In the genomic region with DNA sequence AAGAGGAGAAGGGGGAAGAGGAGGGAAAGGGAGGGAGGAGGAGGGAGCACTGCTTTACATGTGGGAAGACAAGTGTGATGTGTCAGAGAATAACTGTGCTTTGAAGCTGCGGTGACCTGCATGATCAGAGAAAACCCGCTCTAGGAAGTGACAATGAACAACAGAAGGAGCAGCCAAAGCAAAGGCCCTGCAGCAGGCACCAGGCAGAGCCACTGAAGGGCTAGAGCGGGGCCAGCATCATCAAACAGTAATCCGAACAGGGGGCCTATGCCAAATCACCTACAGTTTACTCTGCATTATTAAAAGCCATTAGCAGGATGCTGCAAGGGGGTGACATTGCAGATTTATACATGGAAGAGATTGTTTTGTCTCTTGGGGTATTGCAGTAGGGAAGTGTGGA, we compare ENCODE assay signal across 15 mouse cellular contexts.
"Had no signal": no experiment of that assay in that cellular context is flagged by ENCODE, and none has a peak within 500 bp of the region (broad histone marks: within the 10 kb centered on the region; RNA-seq: fewer than 3 reads in every experiment).

No protein-coding gene starts in this region.

- DNase-seq: retina, postnatal 1 day; right cerebral cortex, adult 18-20 months; right cerebral cortex, postnatal 14 days; right cerebral cortex, postnatal 25 days; right cerebral cortex, postnatal 4 days; spleen, adult 18-20 months; thymus, adult 18-20 months; thymus, adult 2 months; thymus, postnatal 14 days; thymus, postnatal 4 days had no signal

- H3K4me2 ChIP-seq: neural tube, embryonic 12.5 days; neural tube, embryonic 13.5 days; neural tube, embryonic 15.5 days; stomach, embryonic 15.5 days had no signal

- H3K4me1 ChIP-seq: neural tube, embryonic 12.5 days; neural tube, embryonic 13.5 days; neural tube, embryonic 15.5 days; stomach, embryonic 15.5 days had no signal

- H3K4me3 ChIP-seq: neural tube, embryonic 12.5 days; neural tube, embryonic 13.5 days; neural tube, embryonic 15.5 days; stomach, embryonic 15.5 days had no signal

- H3K36me3 ChIP-seq: neural tube, embryonic 12.5 days; neural tube, embryonic 13.5 days; neural tube, embryonic 15.5 days; stomach, embryonic 15.5 days had no signal

- H3K9ac ChIP-seq: neural tube, embryonic 12.5 days; neural tube, embryonic 13.5 days; neural tube, embryonic 15.5 days; stomach, embryonic 15.5 days had no signal

- H3K27me3 ChIP-seq: neural tube, embryonic 12.5 days; neural tube, embryonic 13.5 days; neural tube, embryonic 15.5 days; stomach, embryonic 15.5 days had no signal

- H3K9me3 ChIP-seq: neural tube, embryonic 12.5 days; neural tube, embryonic 13.5 days; neural tube, embryonic 15.5 days; stomach, embryonic 15.5 days had no signal

- H3K27ac ChIP-seq: neural tube, embryonic 12.5 days; neural tube, embryonic 13.5 days; neural tube, embryonic 15.5 days; stomach, embryonic 15.5 days; stomach, postnatal 0 days had no signal
